Mouse (Mus musculus): ENCODE data around the gene Fbxw11. TPM values are rescaled to one million over a fixed set of nuclear protein-coding genes. Genes with fewer than 3 reads are reported as not detected.
A peak's percentile ranks its signal among the peaks of the same experiment; 100 is the strongest.
"Not testable (repeated sequence)": the region's sequence is repeated elsewhere in the genome, so short reads cannot be mapped to it uniquely, and the experiment has no call there.

The Fbxw11 gene
- polyA plus RNA-seq, 1 experiment = 13.8 TPM

DNA sequence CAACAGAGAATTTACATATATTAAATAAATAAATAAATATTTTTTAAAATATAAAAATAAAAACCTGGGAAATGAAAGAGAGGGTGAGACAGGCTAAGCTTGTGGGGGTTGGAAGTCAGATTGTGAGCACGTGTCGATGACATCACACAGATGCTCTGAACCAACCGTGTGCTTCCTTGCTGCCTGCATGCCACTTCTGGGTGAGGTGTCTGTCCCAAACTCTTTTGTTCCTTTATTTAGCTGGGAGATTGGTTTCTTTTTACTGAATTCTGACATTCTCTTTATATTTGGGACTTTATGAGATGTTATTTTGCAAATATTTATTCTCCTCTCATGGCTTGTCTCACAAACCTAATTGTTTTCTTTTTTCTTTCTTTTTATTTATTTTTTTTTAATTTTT, 36.6 kb upstream of the Fbxw11 start:
- Histone ChIP-seq H3K4me3 (ENCODE audit: control insufficient read depth, low read depth, low read length) (no peak overlapping the region), H3K4me1 (ENCODE audit: control insufficient read depth, insufficient read depth, low read length) (no peaks in the 10 kb centered on the region), H3K27me3 (ENCODE audit: control insufficient read depth, insufficient read depth, low read length) (no peaks in the 10 kb centered on the region), H3K36me3 (ENCODE audit: control insufficient read depth, insufficient read depth, low read length) (no peaks in the 10 kb centered on the region), H3K27ac (ENCODE audit: control insufficient read depth, insufficient read depth, low read depth, low read length) (no peak overlapping the region)
- no peak for TF ChIP-seq CTCF (IDR thresholded peaks at IDR 0.05; ENCODE audit: control insufficient read depth, insufficient read depth, insufficient replicate concordance, low read depth, low read length)
- no peak for TF ChIP-seq POLR2A (IDR thresholded peaks at IDR 0.05; ENCODE audit: control insufficient read depth, low read depth, low read length)

DNA sequence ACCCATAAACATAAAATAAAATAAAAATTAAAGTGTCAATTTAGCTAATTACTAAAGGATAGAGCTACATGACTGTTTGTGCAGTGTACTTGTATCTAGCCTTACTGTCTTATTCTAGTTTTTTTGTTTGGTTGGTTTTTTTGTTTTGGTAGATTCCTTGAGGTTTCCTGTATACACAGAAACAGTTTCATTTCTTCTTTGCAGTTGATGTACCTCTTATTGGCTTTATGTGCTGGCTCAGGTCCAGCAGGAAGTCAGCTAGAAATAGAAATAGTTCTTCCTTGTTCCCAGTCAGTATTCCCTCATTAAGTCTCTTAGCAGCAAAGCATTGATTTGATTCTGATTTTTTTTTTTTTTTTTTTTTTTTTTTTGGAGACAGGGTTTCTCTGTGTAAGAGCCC, 35.2 kb upstream of the Fbxw11 start:
- H3K27ac ChIP-seq (ENCODE audit: control insufficient read depth, insufficient read depth, low read depth, low read length) = no peak overlapping the region
- no peaks in the 10 kb centered on the region for H3K27me3 ChIP-seq (ENCODE audit: control insufficient read depth, insufficient read depth, low read length)
- no peaks in the 10 kb centered on the region for H3K36me3 ChIP-seq (ENCODE audit: control insufficient read depth, insufficient read depth, low read length)
- TF ChIP-seq CTCF (IDR thresholded peaks at IDR 0.05; ENCODE audit: control insufficient read depth, insufficient read depth, insufficient replicate concordance, low read depth, low read length) (no peak), POLR2A (IDR thresholded peaks at IDR 0.05; ENCODE audit: control insufficient read depth, low read depth, low read length) (no peak)
- H3K4me1 ChIP-seq (ENCODE audit: control insufficient read depth, insufficient read depth, low read length) = no peaks in the 10 kb centered on the region
- H3K4me3 ChIP-seq (ENCODE audit: control insufficient read depth, low read depth, low read length) = no peak overlapping the region

DNA sequence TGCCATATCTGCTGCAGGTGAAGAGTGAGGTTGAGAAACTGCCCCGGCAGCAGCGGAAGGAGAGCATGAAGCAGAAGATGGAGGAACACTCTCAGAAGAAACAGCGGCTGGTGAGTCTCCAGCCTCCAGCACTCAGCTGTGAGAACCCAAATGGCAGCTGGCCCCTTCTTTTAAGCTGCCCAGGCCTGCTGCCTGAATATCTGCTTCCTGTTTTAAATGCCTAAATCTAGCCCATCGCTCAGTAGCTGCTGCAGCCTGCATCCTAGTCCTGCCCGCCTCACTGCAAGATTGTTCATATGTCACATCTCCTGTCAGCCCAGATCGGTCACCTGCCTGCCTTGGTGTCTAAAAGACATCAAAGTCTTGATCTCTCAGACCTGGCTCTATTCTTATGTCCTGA, 31.9 kb upstream of the Fbxw11 start:
- no peak overlapping the region for H3K4me3 ChIP-seq (ENCODE audit: control insufficient read depth, low read depth, low read length)
- H3K4me1 ChIP-seq (ENCODE audit: control insufficient read depth, insufficient read depth, low read length) = no peaks in the 10 kb centered on the region; the same call in none of the 2 replicates
- H3K27ac ChIP-seq (ENCODE audit: control insufficient read depth, insufficient read depth, low read depth, low read length) = no peak overlapping the region
- H3K27me3 ChIP-seq (ENCODE audit: control insufficient read depth, insufficient read depth, low read length) = no peaks in the 10 kb centered on the region
- no peaks in the 10 kb centered on the region for H3K36me3 ChIP-seq (ENCODE audit: control insufficient read depth, insufficient read depth, low read length)
- TF ChIP-seq POLR2A (IDR thresholded peaks at IDR 0.05; ENCODE audit: control insufficient read depth, low read depth, low read length) (no peak), CTCF (IDR thresholded peaks at IDR 0.05; ENCODE audit: control insufficient read depth, insufficient read depth, insufficient replicate concordance, low read depth, low read length) (no peak)

DNA sequence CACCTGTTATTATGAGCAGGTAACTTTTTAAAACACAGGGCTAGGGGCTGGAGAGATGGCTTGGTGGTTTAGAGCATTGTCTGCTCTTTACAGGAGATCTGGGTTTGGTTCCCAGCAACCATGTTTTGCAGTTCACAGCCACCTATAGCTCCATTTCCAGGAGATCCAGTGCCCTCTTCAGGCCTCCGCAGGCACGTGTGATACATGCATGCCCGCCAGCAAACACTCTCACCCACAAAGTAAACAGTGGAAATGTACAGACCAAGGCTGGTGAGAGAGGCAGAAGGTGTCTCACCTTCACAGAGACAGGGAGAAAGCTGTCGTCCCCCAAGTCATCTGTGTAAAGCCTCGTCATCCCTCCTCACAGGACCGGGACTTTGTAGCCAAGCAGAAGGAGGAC, 30.2 kb upstream of the Fbxw11 start:
- H3K36me3 ChIP-seq (ENCODE audit: control insufficient read depth, insufficient read depth, low read length) = no peaks in the 10 kb centered on the region
- H3K4me3 ChIP-seq (ENCODE audit: control insufficient read depth, low read depth, low read length) = no peak overlapping the region
- H3K4me1 ChIP-seq (ENCODE audit: control insufficient read depth, insufficient read depth, low read length) = no peaks in the 10 kb centered on the region; the same call in none of the 2 replicates
- H3K27me3 ChIP-seq (ENCODE audit: control insufficient read depth, insufficient read depth, low read length) = no peaks in the 10 kb centered on the region
- no peak overlapping the region for H3K27ac ChIP-seq (ENCODE audit: control insufficient read depth, insufficient read depth, low read depth, low read length)
- TF ChIP-seq CTCF (IDR thresholded peaks at IDR 0.05; ENCODE audit: control insufficient read depth, insufficient read depth, insufficient replicate concordance, low read depth, low read length) = no peak
- no peak for TF ChIP-seq POLR2A (IDR thresholded peaks at IDR 0.05; ENCODE audit: control insufficient read depth, low read depth, low read length)

DNA sequence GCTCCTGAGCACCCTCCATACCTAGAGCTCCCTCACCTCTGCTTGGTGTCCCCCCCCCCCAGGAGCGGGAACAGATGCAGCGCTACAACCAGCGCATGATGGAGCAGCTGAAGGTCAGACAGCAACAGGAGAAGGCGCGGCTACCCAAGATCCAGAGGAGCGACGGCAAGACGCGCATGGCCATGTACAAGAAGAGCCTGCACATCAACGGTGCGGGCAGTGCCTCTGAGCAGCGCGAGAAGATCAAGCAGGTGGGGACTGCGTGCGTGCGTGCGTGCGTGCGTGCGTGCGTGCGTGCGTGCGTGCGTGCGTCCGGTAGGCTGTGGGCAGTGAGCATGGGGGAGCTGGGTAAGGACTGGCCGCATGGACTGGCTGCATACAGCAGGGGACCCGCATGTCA, 28.1 kb upstream of the Fbxw11 start:
- Histone ChIP-seq H3K27me3 (ENCODE audit: control insufficient read depth, insufficient read depth, low read length) (no peaks in the 10 kb centered on the region), H3K4me3 (ENCODE audit: control insufficient read depth, low read depth, low read length) (peak overlapping the region; percentile 96), H3K36me3 (ENCODE audit: control insufficient read depth, insufficient read depth, low read length) (no peaks in the 10 kb centered on the region), H3K27ac (ENCODE audit: control insufficient read depth, insufficient read depth, low read depth, low read length) (peak overlapping the region; percentile 84), H3K4me1 (ENCODE audit: control insufficient read depth, insufficient read depth, low read length) (peaks cover 2% of the 10 kb centered on the region)
- TF ChIP-seq POLR2A (IDR thresholded peaks at IDR 0.05; ENCODE audit: control insufficient read depth, low read depth, low read length) = peak; percentile 78; the same call in 1 of the 2 replicates
- TF ChIP-seq CTCF (IDR thresholded peaks at IDR 0.05; ENCODE audit: control insufficient read depth, insufficient read depth, insufficient replicate concordance, low read depth, low read length) = no peak

DNA sequence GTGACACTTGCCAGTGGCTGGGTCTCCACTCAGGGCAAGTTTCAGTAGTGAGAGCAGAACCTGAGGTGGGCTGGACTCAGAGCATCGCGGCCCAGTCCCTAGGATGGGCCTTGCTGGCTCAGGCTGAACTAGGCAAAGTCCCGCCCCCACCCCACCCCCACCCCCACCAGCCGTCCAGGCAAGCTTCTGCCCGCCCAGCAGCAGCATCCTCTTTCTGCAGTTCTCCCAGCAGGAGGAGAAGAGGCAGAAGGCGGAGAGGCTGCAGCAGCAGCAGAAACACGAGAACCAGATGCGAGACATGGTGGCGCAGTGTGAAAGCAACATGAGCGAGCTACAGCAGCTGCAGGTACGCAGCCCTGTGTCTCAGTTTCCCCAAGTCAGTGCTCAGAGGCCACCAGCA, 27.0 kb upstream of the Fbxw11 start:
- Histone ChIP-seq H3K4me3 (ENCODE audit: control insufficient read depth, low read depth, low read length) (peak overlapping the region; percentile 71), H3K36me3 (ENCODE audit: control insufficient read depth, insufficient read depth, low read length) (no peaks in the 10 kb centered on the region), H3K4me1 (ENCODE audit: control insufficient read depth, insufficient read depth, low read length) (peaks cover 2% of the 10 kb centered on the region), H3K27ac (ENCODE audit: control insufficient read depth, insufficient read depth, low read depth, low read length) (no peak overlapping the region), H3K27me3 (ENCODE audit: control insufficient read depth, insufficient read depth, low read length) (no peaks in the 10 kb centered on the region)
- TF ChIP-seq CTCF (IDR thresholded peaks at IDR 0.05; ENCODE audit: control insufficient read depth, insufficient read depth, insufficient replicate concordance, low read depth, low read length) = no peak
- TF ChIP-seq POLR2A (IDR thresholded peaks at IDR 0.05; ENCODE audit: control insufficient read depth, low read depth, low read length) = no peak

DNA sequence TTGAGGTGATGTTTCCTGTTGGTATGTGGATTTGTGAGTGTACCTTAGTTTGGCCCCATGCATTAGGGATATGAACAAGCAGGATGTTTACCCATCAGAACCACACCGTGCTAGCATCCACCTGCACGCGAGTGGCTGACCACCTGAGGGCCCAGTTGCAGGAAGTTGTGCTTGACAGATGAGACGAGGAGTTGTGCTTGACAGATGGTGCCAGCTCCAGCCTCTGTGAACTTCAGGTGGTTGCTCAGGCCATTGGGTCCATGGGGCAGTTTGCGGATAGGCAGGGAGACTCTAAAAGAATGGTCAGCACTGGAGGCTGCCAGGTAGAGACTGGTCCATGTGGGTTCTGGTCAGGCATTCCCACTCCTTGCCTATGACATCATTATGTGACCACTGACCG, 26.4 kb upstream of the Fbxw11 start:
- Histone ChIP-seq H3K4me3 (ENCODE audit: control insufficient read depth, low read depth, low read length) (peak overlapping the region; percentile 71), H3K36me3 (ENCODE audit: control insufficient read depth, insufficient read depth, low read length) (no peaks in the 10 kb centered on the region), H3K27me3 (ENCODE audit: control insufficient read depth, insufficient read depth, low read length) (no peaks in the 10 kb centered on the region), H3K27ac (ENCODE audit: control insufficient read depth, insufficient read depth, low read depth, low read length) (no peak overlapping the region), H3K4me1 (ENCODE audit: control insufficient read depth, insufficient read depth, low read length) (peaks cover 2% of the 10 kb centered on the region)
- TF ChIP-seq POLR2A (IDR thresholded peaks at IDR 0.05; ENCODE audit: control insufficient read depth, low read depth, low read length) (no peak), CTCF (IDR thresholded peaks at IDR 0.05; ENCODE audit: control insufficient read depth, insufficient read depth, insufficient replicate concordance, low read depth, low read length) (no peak)

DNA sequence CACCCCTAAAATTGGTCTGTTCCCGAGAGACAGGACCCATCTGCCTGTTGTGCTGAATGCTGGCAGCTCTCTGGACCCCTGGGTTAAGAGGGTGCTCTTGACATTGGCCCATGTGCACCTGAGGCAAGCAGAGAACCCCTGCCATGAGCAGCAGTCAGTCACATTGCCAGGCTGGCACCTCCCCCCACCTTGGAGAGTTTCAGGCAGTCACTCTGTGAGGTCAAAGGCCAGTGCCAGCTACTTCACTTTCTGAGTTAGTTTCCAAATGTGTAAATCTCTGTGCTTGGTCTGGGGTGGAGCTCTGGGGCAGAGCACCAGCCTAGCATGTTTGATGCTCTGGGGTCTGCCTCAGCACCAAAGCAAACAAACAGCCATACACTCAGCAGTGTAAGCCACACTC, 24.5 kb upstream of the Fbxw11 start:
- Histone ChIP-seq H3K4me1 (ENCODE audit: control insufficient read depth, insufficient read depth, low read length) (peaks cover 2% of the 10 kb centered on the region), H3K36me3 (ENCODE audit: control insufficient read depth, insufficient read depth, low read length) (no peaks in the 10 kb centered on the region), H3K27me3 (ENCODE audit: control insufficient read depth, insufficient read depth, low read length) (no peaks in the 10 kb centered on the region), H3K4me3 (ENCODE audit: control insufficient read depth, low read depth, low read length) (no peak overlapping the region), H3K27ac (ENCODE audit: control insufficient read depth, insufficient read depth, low read depth, low read length) (no peak overlapping the region)
- TF ChIP-seq POLR2A (IDR thresholded peaks at IDR 0.05; ENCODE audit: control insufficient read depth, low read depth, low read length) (no peak), CTCF (IDR thresholded peaks at IDR 0.05; ENCODE audit: control insufficient read depth, insufficient read depth, insufficient replicate concordance, low read depth, low read length) (no peak)

DNA sequence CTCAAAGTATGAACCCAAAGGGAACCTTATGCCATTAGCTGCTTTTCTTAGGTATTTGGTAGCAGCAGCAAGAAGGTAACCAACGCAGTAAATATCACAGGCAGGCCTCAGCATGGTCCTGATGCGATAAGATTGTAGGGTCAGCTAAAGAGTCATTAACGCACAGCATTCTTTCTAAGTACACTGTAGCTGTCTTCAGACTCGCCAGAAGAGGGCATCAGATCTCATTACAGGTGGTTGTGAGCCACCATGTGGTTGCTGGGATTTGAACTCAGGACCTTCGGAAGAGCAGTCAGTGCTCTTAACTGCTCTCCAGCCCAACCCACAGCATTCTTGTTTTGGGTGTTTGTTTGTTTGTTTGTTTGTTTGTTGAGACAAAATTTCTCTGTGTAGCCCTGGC, 23.9 kb upstream of the Fbxw11 start:
- not testable (repeated sequence) for H3K4me3 ChIP-seq (ENCODE audit: control insufficient read depth, low read depth, low read length); H3K27me3 ChIP-seq (ENCODE audit: control insufficient read depth, insufficient read depth, low read length); H3K27ac ChIP-seq (ENCODE audit: control insufficient read depth, insufficient read depth, low read depth, low read length); H3K4me1 ChIP-seq (ENCODE audit: control insufficient read depth, insufficient read depth, low read length); H3K36me3 ChIP-seq (ENCODE audit: control insufficient read depth, insufficient read depth, low read length)
